Mouse (Mus musculus): ENCODE data around the gene Usp1. TPM values are rescaled to one million over a fixed set of nuclear protein-coding genes. Genes with fewer than 3 reads are reported as not detected.
"Not testable (repeated sequence)": the region's sequence is repeated elsewhere in the genome, so short reads cannot be mapped to it uniquely, and the experiment has no call there.

Usp1 gene
- 66.1 to 76.2 TPM (median 71.5 TPM) in 3 replicates for total RNA-seq (2017)

- ATAC-seq (replicated peaks; ENCODE audit: insufficient number of reproducible peaks, low FRiP score, low TSS enrichment, poor library complexity, severe bottlenecking), result peak; percentile 3; the same call in 1 of the 2 replicates
Observed at GRCm38 (mm10) chr4:98923568-98924070, at the start of gene Usp1. Gene Usp1 (plus strand): TSS chr4:98923810.

- no peak for ATAC-seq (replicated peaks; ENCODE audit: insufficient number of reproducible peaks, low FRiP score, low TSS enrichment, poor library complexity, severe bottlenecking)
Observed at GRCm38 (mm10) chr4:98882706-98883105, 40.9 kb upstream of the Usp1 start.

GRCm38 (mm10) chr4:98886377-98886776 lies 37.2 kb upstream of the Usp1 start:
- ATAC-seq (replicated peaks; ENCODE audit: insufficient number of reproducible peaks, low FRiP score, low TSS enrichment, poor library complexity, severe bottlenecking), result no peak

- no peak for ATAC-seq (replicated peaks; ENCODE audit: insufficient number of reproducible peaks, low FRiP score, low TSS enrichment, poor library complexity, severe bottlenecking)
Observed at GRCm38 (mm10) chr4:98887148-98887547, 36.5 kb upstream of the Usp1 start.

- no peak for ATAC-seq (replicated peaks; ENCODE audit: insufficient number of reproducible peaks, low FRiP score, low TSS enrichment, poor library complexity, severe bottlenecking)
Observed at GRCm38 (mm10) chr4:98910246-98910645, 13.4 kb upstream of the Usp1 start.

- no peak for ATAC-seq (replicated peaks; ENCODE audit: insufficient number of reproducible peaks, low FRiP score, low TSS enrichment, poor library complexity, severe bottlenecking)
Observed at GRCm38 (mm10) chr4:98917724-98918123, 5.9 kb upstream of the Usp1 start.

- no peak for ATAC-seq (replicated peaks; ENCODE audit: insufficient number of reproducible peaks, low FRiP score, low TSS enrichment, poor library complexity, severe bottlenecking)
Observed at GRCm38 (mm10) chr4:98918204-98918603, 5.4 kb upstream of the Usp1 start.

GRCm38 (mm10) chr4:98920896-98921295 lies 2.7 kb upstream of the Usp1 start:
- no peak for ATAC-seq (replicated peaks; ENCODE audit: insufficient number of reproducible peaks, low FRiP score, low TSS enrichment, poor library complexity, severe bottlenecking)

GRCm38 (mm10) chr4:98922061-98922642 lies 1.5 kb upstream of the Usp1 start:
- no peak for ATAC-seq (replicated peaks; ENCODE audit: insufficient number of reproducible peaks, low FRiP score, low TSS enrichment, poor library complexity, severe bottlenecking)

GRCm38 (mm10) chr4:98922643-98923567 lies 705 bp upstream of the Usp1 start:
- ATAC-seq (replicated peaks; ENCODE audit: insufficient number of reproducible peaks, low FRiP score, low TSS enrichment, poor library complexity, severe bottlenecking), result peak; percentile 87

- no peak for ATAC-seq (replicated peaks; ENCODE audit: insufficient number of reproducible peaks, low FRiP score, low TSS enrichment, poor library complexity, severe bottlenecking)
Observed at GRCm38 (mm10) chr4:98924071-98924905, 678 bp downstream of the Usp1 start.

GRCm38 (mm10) chr4:98924906-98925178 lies 1.2 kb downstream of the Usp1 start:
- no peak for ATAC-seq (replicated peaks; ENCODE audit: insufficient number of reproducible peaks, low FRiP score, low TSS enrichment, poor library complexity, severe bottlenecking)

- ATAC-seq (replicated peaks; ENCODE audit: insufficient number of reproducible peaks, low FRiP score, low TSS enrichment, poor library complexity, severe bottlenecking), result no peak
Observed at GRCm38 (mm10) chr4:98925250-98925781, 1.7 kb downstream of the Usp1 start.

GRCm38 (mm10) chr4:98936036-98936435 lies 12.4 kb downstream of the Usp1 start:
- ATAC-seq (replicated peaks; ENCODE audit: insufficient number of reproducible peaks, low FRiP score, low TSS enrichment, poor library complexity, severe bottlenecking), result no peak

- ATAC-seq (replicated peaks; ENCODE audit: insufficient number of reproducible peaks, low FRiP score, low TSS enrichment, poor library complexity, severe bottlenecking), result not testable (repeated sequence)
Observed at GRCm38 (mm10) chr4:98938210-98938609, 14.6 kb downstream of the Usp1 start.

- no peak for ATAC-seq (replicated peaks; ENCODE audit: insufficient number of reproducible peaks, low FRiP score, low TSS enrichment, poor library complexity, severe bottlenecking)
Observed at GRCm38 (mm10) chr4:98950563-98950962, 27.0 kb downstream of the Usp1 start.

- ATAC-seq (replicated peaks; ENCODE audit: insufficient number of reproducible peaks, low FRiP score, low TSS enrichment, poor library complexity, severe bottlenecking), result no peak
Observed at GRCm38 (mm10) chr4:98955986-98956385, 32.4 kb downstream of the Usp1 start.

- ATAC-seq (replicated peaks; ENCODE audit: insufficient number of reproducible peaks, low FRiP score, low TSS enrichment, poor library complexity, severe bottlenecking), result no peak
Observed at GRCm38 (mm10) chr4:98960243-98960642, 36.6 kb downstream of the Usp1 start.

GRCm38 (mm10) chr4:98969946-98970345 lies 46.3 kb downstream of the Usp1 start:
- ATAC-seq (replicated peaks; ENCODE audit: insufficient number of reproducible peaks, low FRiP score, low TSS enrichment, poor library complexity, severe bottlenecking), result no peak
